Mouse (Mus musculus) large intestine, adult 2 months (tissue): ENCODE results near the gene Lingo3. TPM values are rescaled to one million over a fixed set of nuclear protein-coding genes. Genes with fewer than 3 reads are reported as not detected.

Source experiments
- DNase-seq: peaks from one replicate; pipeline ENCODE4 v3.0.0-alpha.2; 2012; ENCODE audit warnings: low read depth, low spot score
- WGBS: fragments of 180-500 bp; shearing (Covaris S2); methylation state at CpG from one replicate; pipeline ENCODE4 v1.1.7; 2018; 5-methylcytosine and 5-hydroxymethylcytosine counted together
- polyA plus RNA-seq: library from polyadenylated mRNA; depleted of rRNA; stranded (reverse); fragments of >200 nt; gene quantifications from 2 replicates; pipeline ENCODE4 v1.2.3, GENCODE M21; 2012

Gene Lingo3
- polyA plus RNA-seq, 1 experiment: 0.05 TPM

DNA sequence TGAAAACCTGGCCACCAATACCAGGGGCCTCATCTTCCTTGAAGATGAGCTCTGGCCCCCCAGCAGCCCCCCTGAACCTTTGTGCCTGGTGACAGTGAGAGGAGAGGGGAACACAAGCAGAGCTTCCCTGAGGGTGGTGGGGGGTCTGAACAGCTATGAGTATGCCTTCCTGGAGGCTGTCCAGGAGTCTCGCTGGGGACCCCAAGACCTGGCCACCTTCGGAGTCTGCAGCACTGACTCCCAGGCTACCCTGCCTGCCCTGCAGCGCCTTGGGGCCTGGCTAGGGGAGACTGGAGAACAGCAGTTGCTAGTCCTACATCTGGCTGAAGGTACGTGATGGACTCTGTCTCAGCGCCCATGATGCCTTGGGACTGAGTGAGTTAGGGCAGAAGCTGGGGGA, 38.5 kb downstream of the Lingo3 start:
- WGBS: 93% methylated on average over 5 of the region's 5 CpGs
- DNase-seq: no peak

DNA sequence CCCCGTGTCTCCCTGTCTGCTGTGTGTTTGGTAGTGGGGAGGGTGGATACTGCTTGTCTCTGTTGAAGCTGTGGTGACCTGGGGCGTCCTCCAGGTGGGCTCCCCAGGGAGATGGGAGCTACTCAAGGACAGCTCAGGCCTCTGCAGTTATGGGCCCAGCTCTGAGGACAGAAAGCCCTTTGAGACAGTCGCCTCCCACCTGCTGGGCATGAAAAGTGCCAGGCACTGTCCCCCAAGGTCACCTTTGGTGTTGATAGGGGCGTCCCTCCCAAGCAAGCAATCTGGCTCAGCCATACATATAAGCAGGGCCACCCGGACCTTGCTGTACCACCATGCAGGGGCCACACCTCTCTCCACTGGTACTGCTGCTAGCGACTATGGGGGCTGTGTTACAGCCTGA, 38.9 kb downstream of the Lingo3 start, which contains the start of gene Amh:
Gene Amh, plus strand, starts transcription at position 328 of the 400 bp plus-strand sequence.
- DNase-seq: no peak
- WGBS: 78% methylated on average over 6 of the region's 6 CpGs

DNA sequence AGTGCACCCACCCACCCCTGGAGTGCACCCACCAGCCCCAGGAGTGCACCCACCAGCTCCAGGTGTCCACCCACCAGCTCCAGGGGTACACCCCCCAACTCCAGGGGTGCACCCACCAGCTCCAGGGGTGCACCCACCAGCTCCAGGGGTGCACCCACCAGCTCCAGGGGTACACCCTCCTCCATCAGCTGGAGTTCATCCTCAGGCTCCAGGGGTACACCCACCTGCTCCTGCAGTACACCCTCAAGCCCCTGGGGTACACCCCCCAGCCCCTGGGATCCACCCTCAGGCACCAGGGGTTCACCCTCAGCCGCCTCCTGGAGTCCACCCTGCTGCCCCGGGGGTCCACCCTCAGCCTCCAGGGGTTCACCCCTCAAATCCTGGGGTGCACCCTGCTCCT, 39.5 kb downstream of the Lingo3 start:
- no peak for DNase-seq
- WGBS: 97% methylated on average over 2 of the region's 2 CpGs

DNA sequence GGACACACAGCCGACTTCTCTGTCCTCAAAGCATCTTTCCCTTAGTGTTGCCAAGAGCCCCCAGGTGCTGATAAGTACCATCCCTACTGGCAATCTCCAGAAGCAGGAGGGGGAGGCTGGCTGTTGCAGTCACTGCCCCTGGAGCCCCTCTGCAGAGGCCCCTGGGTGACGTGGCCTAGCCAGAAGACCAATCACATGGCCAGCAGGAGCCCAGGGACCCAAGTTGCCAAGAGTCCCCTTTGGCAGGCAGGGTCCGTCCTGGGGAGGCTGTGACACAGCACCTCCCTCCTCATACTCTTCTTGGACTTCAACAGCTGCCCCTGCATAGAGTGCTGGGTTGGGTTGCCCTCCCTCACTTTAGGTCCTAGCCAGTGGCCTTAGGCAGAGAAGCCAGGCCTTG, 40.8 kb downstream of the Lingo3 start:
- WGBS: 93% methylated on average over 3 of the region's 3 CpGs
- no peak for DNase-seq

DNA sequence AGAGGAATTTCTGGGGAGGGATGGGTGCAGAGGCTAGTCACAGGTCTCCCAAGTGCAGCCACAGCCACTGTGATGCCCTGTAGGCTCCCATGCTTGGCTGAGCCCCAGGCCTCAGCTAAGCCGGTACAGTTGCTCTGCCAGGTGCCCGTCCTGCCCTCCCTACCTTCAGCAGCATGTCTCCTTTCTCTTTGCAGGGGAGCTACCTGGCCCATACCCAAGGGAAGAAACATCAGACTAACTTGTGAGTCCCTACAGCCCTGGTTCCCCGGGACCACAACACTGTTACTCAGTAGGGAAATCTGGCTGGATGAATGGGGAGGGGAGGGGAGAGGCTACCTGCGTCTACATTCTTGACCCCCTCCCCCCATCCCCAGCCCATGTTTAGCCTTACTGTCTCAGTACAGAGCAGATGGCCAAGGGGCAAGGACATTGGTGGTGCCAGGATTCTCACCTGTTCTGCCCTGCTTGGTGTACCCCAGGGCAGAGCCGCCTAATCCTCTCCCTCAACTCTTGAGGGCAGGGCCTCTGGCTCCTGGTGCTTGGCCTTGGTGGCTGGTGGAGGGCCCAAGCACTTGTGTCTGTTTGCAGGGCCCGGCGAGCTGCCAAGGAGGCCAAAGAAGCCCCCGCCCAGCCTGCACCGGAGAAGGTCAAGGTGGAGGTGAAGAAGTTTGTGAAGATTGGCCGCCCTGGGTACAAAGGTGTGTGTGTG, 41.5 kb downstream of the Lingo3 start:
- WGBS: 82% methylated on average over 10 of the region's 10 CpGs
- no peak for DNase-seq

DNA sequence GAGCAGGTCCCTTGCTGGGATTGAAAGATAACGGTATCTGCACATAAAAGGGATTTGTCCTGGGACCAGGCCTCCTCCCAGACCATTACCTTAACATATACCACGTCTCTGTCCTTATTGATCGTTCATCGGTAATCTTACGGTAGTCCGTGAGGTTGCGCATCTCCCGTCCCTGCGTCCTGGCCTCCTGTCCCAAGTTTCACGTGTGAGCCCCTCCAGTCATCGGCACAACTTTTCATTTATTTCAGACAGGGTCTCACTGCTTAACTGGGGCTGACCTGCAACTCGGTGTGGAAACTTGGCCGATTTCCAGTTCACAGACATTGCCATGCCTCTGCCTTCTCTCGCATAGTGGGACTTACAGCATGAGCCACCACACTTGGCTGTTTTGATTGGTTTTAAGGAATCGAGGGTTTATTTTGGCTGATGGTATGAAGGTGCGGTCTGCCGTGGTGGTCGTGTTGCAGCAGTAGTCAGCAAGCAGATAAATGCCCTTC, 44.7 kb downstream of the Lingo3 start:
- no peak for DNase-seq
- under 1% methylated on average over 18 of the region's 18 CpGs for WGBS

DNA sequence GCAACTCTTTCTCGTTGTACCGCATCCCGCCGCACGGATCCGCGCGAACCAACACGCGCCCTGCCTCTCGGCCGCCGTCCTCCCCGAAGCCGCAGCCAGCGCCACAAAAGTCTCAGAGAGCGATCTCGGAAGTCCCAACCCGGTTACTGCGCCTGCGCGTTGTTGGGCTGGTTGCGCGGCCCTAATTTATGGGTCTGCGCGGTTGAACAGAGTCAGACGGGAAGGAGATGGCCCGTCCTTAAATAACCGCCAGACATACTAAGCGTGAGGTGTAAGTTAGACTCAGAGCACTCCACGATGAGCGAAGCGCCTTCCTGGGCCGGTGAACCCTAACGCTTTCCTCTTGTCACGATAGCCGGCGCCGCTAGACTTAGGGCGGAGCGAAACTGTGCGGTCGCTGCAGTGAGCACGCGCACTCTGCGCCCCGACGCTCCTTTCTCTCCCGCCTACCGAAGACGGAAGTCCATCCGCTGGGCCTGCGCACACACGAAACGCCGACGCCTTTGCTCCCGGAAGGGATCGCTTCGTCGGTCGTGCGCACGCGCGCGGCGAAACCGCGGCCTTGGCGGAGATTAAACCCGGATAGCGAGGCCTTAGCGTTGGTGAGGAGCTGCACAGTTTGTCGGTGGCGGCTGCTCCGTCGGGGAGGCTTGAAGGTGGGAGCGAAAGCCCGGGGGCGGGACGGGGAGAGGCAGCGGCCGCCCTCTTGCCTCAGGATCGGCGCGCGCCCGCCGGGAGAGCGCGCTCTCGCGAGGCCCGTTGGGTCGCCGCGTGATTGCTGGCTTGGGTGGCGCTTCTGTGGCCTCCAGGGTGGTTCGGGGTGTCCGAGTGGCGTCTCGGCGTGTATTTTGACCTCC, 45.5 kb downstream of the Lingo3 start, which contains the start of the genes Sf3a2 and Plekhj1:
Gene Sf3a2, plus strand, starts transcription at position 49 of the 857 bp plus-strand sequence.
Gene Plekhj1, minus strand, starts transcription at position 477 of the 857 bp plus-strand sequence.
- peak; percentile 80 for DNase-seq
- under 1% methylated on average over 104 of the region's 104 CpGs for WGBS

DNA sequence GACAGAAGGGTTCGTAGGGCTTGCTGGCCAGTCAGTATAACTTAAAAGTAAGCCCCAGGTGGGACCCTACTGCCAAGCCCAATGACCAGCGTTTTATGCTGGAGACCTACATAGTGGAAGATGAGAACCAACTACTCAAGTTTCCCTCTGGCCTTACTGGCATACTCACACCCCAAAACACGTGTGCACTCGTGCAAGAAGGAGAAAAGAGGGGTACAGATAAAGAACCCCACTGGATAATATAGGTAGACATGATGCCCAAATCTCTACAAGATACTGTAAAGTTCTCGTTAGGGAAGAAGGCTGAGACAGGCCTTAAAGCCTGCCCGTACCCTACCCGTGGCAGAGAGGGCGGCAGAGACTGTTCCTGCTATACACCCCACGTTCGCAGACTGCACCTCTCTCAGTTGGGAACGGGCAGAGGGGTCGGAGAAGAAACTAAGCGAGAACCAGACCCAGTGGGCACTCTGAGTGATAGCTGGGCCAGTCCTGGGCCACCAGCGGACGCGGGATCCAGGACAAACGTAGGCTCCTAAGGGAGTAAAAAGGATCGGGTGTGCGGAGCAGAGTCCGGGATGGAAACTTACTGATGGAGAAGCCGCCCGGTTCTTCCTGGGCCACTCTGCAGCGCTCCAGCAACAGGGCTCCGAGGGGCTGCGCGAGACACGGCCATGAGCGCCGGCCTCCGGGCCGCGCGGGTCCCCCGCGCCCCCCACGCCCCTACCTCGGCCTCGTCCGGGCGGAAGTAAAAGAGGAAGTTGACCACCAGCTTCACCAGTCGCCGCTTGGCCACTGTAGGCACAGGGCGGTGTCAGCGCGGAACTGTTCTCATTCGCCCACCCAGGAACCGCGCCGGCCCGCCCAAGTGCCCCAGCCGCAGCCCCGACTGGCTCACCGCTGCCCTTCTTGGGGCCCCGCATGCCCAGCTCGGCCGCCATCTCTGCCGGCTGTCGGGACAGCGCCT, 46.4 kb downstream of the Lingo3 start:
- 1% methylated on average over 55 of the region's 59 CpGs for WGBS

DNA sequence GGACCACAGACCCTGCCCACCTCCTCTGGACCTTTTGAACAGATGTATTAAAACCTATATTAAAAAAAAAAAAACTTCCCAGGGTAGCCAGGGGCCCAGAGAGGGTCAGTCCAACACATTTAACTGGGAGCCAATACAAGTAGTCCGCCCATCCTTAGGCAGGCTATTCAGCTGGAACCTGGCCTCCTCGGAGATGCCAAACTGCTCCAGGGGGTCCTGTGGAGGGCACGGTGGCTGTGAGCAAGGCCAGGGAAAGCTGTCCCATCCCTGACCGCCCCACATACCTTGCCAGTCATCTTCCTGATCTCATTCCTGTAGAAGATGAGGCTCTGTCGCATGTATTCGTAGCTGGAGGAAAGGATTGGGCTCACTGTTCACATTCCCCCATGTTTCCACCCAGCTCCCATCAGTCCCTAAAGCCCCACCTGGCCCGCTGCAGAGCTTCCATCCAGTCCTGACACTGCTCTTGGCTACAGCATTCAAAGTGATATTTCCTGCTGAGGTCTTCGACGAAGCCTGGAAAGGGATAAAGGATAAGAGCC, 47.5 kb downstream of the Lingo3 start:
- WGBS: 78% methylated on average over 9 of the region's 9 CpGs

More for the DNA sequence above, 46.4 kb downstream of the Lingo3 start:
- no peak for DNase-seq

DNA sequence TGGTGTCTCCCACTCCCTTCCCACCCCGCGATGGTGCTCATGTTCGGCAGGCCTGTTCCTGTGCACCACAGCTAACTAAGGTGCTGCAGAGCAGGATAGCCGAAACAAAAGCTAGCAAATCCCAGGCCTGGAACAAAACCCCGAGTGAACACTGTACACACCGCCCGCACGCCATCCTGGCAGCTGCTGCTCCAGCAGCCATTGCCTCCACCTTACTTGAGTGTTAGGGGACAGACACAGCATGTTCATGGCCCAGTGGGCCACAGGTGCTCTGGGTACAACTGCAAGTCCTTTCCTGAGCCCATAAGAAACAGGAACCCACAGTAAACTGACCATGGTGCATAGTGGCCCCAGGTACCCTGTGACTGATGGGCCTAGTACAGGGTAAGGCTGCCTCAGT, 49.1 kb downstream of the Lingo3 start:
- DNase-seq: no peak
- WGBS: 90% methylated on average over 8 of the region's 8 CpGs

More for the DNA sequence above, 47.5 kb downstream of the Lingo3 start:
- DNase-seq: no peak

DNA sequence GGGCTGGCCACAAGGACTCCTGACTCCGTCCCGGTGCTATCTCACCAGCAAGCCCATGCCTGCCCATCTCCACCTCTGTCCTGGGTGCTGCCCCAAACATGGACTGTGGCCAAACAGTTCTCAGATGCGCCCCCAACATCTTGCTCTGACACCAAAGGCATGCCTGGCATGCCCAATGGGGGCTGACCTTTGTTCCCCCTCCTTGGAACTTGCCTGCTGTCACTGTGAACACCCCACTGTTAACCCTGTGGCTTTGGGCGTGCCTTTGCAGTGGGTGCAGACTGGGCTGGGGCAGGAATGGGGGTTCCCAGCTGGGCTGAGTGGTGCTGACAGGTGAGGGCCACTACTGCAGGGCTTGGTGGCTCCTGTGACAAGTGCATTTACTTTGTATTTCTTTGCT, 50.0 kb downstream of the Lingo3 start:
- DNase-seq: no peak
- WGBS: 75% methylated on average over 4 of the region's 4 CpGs

DNA sequence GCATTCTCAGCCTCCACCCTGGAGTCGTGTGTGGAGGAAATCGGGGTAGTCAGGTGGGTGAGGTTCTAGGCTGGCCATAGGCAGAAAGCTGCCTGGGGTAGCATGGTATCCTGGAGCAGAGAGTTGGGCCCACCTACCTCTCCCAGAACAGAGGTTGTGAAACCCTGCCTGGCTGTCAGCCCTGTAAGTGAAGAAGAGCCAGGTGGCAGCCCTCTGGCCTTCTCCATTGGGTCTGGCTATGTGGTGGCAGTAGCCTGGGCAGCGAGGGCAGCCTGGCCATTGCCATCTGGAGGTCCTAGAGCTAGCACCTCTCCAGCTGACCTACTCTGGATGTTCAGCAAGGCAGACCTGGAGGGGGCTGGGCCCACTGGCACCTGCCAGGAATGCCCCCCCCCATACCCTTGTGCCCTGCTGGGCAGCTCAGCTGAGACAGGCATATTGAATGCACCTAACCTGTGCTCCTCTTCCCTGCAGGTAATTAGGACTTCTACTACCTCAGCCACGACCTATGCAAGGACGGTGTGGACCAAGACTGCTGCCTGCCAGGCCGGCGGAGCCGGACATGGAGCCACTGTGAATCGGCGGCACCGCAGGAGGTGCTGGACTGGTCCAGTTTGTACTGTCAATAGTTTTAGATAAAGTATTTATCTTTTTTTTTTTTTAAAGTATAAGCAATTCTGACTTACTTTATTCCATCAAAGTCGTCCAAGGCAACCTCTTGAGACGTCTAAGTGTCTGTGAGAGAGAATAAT, 50.6 kb downstream of the Lingo3 start:
- DNase-seq: no peak
- 88% methylated on average over 13 of the region's 13 CpGs for WGBS

DNA sequence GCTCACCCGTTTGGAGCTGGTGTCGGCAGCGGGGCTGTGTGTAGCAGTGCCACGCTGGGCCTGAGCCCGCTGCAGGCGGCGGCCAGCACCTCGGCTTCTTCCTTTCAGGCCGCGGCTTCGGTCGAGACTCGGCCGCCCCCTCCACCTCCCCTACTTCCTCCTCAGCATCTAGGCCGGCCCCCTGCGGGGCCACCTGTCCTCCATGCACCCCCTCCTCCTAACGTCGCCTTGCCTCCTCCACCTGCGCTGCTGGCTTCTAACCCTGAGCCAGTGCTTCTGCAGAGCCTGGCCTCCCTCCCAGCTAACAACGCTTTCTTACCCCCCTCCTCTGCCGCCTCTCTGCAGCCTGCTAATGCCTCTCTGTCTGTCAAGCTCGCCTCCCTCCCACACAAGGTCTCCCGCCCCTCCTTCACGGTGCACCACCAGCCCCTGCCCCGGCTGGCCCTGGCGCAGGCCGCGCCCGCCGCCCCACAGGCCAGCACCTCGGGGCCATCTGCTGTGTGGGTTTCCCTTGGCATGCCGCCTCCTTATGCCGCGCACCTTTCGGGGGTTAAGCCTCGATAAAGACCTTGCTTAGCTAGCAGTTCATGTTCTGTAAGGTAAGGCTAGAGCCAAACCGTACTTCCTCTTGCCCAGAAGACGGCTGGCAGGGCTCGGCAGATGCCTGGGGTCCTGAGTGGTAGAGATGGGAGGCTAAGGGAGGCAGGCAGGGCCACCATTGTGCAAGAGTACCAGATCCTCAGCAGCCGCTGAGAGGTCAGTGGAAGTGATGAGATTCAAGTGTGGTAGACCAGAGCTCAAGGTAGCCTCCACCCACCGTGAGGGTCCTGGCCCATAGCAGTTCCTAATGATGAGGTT, 51.4 kb downstream of the Lingo3 start:
- DNase-seq: no peak
- WGBS: 74% methylated on average over 41 of the region's 41 CpGs

DNA sequence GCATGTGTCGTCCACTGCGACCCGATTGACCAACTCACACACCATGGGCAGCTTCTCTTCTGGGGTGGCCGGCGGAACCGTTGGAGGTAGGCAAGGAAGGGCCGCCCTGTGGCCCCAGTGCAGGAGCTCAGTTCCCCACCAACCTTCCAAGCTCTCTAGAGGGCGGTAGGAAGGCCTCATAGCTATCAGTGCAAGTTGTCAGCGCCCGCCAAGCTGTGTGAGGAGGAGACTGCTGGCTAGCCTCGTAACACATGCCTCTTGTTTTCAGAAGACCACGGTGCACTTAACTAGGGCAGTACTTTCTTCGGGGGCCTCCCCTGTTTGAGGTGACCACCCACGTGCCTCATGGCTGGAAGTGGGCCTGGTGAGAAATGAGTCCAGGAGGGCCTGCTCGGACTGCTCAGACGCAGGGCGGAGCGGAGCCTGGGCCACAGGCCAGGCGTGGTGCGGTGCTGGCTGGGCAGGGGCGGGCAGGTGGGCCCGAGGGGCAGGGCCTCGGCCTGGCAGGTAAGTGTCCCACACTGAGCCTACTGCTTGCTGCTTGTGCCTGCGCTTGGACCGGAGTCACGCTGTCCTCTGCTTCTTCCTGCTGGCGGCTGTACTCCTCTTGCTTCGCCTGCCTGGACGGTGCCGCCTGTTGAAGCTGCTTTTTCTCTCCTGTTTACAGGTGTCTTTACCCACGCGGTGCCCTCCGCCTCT, 52.2 kb downstream of the Lingo3 start:
- 82% methylated on average over 33 of the region's 33 CpGs for WGBS
- DNase-seq: no peak

DNA sequence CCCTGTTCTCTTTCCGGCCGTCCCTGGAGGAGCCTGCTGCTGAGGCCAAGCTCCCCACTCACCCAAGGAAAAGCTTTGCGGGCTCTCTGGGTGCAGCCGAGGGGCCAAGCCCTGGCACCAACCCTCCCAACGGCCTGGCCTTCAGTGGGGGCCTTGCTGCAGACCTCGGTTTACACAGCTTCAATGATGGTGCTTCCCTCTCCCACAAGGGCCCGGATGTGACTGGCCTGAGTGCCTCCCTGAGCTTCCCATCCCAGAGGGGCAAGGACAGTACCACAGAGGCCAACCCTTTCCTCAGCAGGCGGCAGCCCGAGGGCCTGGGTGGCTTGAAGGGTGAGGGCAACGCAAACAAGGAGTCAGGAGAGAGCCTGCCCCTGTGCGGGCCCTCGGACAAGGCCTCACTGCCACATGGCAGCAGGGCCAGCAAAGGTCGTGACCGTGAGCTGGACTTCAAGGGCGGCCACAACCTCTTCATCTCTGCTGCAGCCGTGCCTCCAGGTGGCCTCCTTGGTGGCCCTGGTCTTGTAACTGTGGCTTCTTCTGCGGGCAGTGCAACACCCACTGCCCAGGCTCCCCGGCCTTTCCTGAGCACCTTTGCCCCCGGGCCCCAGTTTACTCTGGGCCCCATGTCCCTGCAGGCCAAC, 53.0 kb downstream of the Lingo3 start:
- WGBS: 87% methylated on average over 19 of the region's 19 CpGs

DNA sequence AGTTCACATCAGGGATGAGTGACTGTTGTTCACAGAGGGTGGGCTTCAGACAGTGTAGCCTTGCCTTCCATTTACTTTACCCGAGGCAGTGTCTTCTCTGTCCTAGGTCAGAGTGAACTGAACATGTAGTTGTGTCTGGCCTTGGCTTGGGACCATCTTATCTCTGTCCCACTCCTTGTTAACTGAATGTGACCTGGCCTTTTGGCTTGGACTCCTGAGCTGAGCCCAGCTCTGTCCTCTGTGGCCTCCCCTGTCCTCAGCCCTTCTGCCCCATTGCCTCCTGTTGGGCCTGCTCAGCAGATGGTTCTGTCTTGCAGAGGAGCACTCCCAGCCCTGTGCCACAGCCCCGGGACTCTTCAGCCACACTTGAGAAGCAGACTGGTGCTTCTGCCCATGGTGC, 56.3 kb downstream of the Lingo3 start:
- DNase-seq: no peak
- WGBS: 82% methylated on average over 2 of the region's 2 CpGs

More for the DNA sequence above, 53.0 kb downstream of the Lingo3 start:
- DNase-seq: no peak
